Mouse (Mus musculus): Measurements from ENCODE around the gene Ugp2. TPM values are rescaled to one million over a fixed set of nuclear protein-coding genes. Genes with fewer than 3 reads are reported as not detected.

Gene Ugp2
- polyA plus RNA-seq, 1 experiment = 29.9 TPM

DNA sequence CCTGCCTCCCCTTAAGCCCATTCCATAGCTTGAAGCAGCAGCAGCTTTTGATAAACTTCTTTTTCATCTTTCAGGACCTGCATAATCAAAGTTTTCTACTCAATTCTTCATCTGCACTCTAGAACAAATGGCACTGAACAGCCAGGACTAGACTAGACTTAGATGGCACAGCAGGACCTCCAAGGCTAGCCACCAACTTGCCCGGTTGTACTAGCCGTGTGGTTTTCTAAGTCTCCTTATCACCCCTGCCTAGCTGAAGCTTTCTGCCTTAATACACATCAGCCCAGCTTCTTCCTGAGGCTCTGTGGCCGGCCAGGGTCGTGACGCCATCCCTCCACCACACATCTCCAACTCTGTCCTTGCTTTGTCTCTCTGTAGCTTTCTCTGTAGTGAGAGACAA lies 42.9 kb downstream of the Ugp2 start:
- no peaks in the 10 kb centered on the region for H3K27me3 ChIP-seq (ENCODE audit: control insufficient read depth, insufficient read depth, insufficient read length)
- no peak overlapping the region for H3K4me2 ChIP-seq (ENCODE audit: low read depth)
- no peak overlapping the region for H3K4me3 ChIP-seq
- H3K79me2 ChIP-seq (ENCODE audit: control insufficient read depth, insufficient read depth) = no peaks in the 10 kb centered on the region
- no peak for TF ChIP-seq MAX (IDR thresholded peaks at IDR 0.05; ENCODE audit: low read depth)
- peaks cover 51% of the 10 kb centered on the region for H3K36me3 ChIP-seq (ENCODE audit: control insufficient read depth, insufficient read depth)
- no peak overlapping the region for H3ac ChIP-seq (ENCODE audit: control insufficient read depth, insufficient read length)

DNA sequence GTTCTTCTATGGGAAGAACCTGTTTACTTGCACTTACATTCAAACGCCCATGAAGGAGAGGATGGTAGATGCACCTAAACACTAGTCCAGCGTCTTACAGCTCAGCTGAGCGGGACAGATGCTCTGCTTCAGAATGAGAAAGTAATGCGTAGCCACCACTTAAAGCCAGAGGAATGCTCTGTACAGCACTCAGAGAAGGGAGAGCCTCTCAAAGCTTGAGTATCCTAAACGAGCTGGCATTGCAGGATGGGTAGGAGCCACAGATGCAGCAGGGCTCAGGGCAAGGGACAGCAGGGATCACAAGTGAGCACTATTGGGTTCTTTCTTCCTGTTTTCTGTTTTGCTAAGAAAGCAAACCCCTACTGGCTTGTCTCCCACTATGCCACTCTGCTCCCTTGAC lies 43.5 kb downstream of the Ugp2 start:
- no peak overlapping the region for H3ac ChIP-seq (ENCODE audit: control insufficient read depth, insufficient read length)
- H3K27me3 ChIP-seq (ENCODE audit: control insufficient read depth, insufficient read depth, insufficient read length) = no peaks in the 10 kb centered on the region
- TF ChIP-seq MYOD1 (IDR thresholded peaks at IDR 0.05; ENCODE audit: control insufficient read depth in 1 of 3, insufficient read length in 2 of 3, low read depth in 2 of 3) = no peak
- H3K4me3 ChIP-seq = no peak overlapping the region
- H3K36me3 ChIP-seq (ENCODE audit: control insufficient read depth, insufficient read depth) = peaks cover 55% of the 10 kb centered on the region
- H3K79me2 ChIP-seq (ENCODE audit: control insufficient read depth, insufficient read depth) = no peaks in the 10 kb centered on the region
- no peak overlapping the region for H3K4me2 ChIP-seq (ENCODE audit: low read depth)

DNA sequence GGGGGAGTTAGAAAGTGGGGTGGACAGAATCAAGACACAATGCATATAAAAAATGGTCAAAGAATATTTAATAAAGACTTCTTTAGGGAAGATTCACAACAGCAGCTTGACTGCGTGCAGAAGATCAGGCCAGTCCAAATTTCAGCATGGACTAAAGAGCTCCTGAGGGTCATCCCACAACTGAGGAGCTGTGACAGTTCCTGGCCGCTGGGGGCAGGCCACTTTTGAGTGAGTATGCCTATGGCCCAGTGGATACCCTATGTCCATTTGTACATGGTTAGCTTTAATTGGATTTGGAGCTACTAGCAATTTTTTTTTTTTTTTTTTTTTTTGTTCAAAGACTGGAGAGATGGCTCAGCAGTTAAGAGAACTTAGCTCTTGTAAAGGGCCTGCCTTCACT lies 44.2 kb downstream of the Ugp2 start:
- no peak overlapping the region for H3ac ChIP-seq (ENCODE audit: control insufficient read depth, insufficient read length)
- no peak overlapping the region for H3K4me2 ChIP-seq (ENCODE audit: low read depth)
- no peaks in the 10 kb centered on the region for H3K79me2 ChIP-seq (ENCODE audit: control insufficient read depth, insufficient read depth)
- TF ChIP-seq TCF3 (IDR thresholded peaks at IDR 0.05; ENCODE audit: insufficient read length, low read depth) (no peak), SRF (IDR thresholded peaks at IDR 0.05; ENCODE audit: control insufficient read depth, insufficient read length, low read depth) (no peak), POLR2A (IDR thresholded peaks at IDR 0.05; ENCODE audit: insufficient read length, low read depth) (no peak), REST (IDR thresholded peaks at IDR 0.05; ENCODE audit: insufficient read depth, insufficient read length) (no peak), TCF12 (IDR thresholded peaks at IDR 0.05; ENCODE audit: insufficient read depth, poor library complexity, severe bottlenecking) (no peak), E2F4 (IDR thresholded peaks at IDR 0.05; ENCODE audit: insufficient read depth) (no peak), POLR2AphosphoS2 (IDR thresholded peaks at IDR 0.05; ENCODE audit: insufficient read length, low read depth) (no peak)
- H3K36me3 ChIP-seq (ENCODE audit: control insufficient read depth, insufficient read depth) = peaks cover 53% of the 10 kb centered on the region
- no peaks in the 10 kb centered on the region for H3K27me3 ChIP-seq (ENCODE audit: control insufficient read depth, insufficient read depth, insufficient read length)
- H3K4me3 ChIP-seq = no peak overlapping the region

DNA sequence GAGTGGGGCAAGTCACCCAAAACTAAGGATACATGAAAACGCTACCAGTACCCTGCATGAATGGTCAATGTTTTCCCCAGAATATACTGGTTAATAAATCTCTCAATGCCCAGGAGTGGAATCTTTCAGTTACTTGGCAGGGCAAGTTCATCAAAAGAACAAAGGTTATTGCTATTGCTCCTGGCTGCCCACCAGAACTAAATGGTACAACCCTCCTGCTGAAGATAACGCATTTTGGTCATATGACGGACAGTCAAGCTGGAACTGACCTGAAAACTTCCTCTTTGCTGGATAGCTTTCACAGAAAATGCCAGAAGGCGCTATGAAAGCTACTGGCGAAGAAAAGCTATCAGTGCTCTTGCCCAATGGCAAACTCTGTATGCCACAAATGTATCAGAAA lies 45.2 kb downstream of the Ugp2 start:
- Histone ChIP-seq H3K79me2 (ENCODE audit: control insufficient read depth, insufficient read depth) (no peaks in the 10 kb centered on the region), H3K27me3 (ENCODE audit: control insufficient read depth, insufficient read depth, insufficient read length) (no peaks in the 10 kb centered on the region), H3K4me2 (ENCODE audit: low read depth) (no peak overlapping the region), H3K36me3 (ENCODE audit: control insufficient read depth, insufficient read depth) (peaks cover 50% of the 10 kb centered on the region), H3K4me3 (no peak overlapping the region), H3ac (ENCODE audit: control insufficient read depth, insufficient read length) (no peak overlapping the region)
- TF ChIP-seq SRF (IDR thresholded peaks at IDR 0.05; ENCODE audit: control insufficient read depth, insufficient read length, low read depth) (no peak), TCF12 (IDR thresholded peaks at IDR 0.05; ENCODE audit: insufficient read depth, poor library complexity, severe bottlenecking) (no peak), REST (IDR thresholded peaks at IDR 0.05; ENCODE audit: insufficient read depth, insufficient read length) (no peak), USF1 (IDR thresholded peaks at IDR 0.05; ENCODE audit: low read depth) (no peak), POLR2AphosphoS2 (IDR thresholded peaks at IDR 0.05; ENCODE audit: insufficient read length, low read depth) (no peak), MAX (IDR thresholded peaks at IDR 0.05; ENCODE audit: low read depth) (no peak), POLR2A (IDR thresholded peaks at IDR 0.05; ENCODE audit: insufficient read length, low read depth) (no peak), TCF3 (IDR thresholded peaks at IDR 0.05; ENCODE audit: insufficient read length, low read depth) (no peak)

DNA sequence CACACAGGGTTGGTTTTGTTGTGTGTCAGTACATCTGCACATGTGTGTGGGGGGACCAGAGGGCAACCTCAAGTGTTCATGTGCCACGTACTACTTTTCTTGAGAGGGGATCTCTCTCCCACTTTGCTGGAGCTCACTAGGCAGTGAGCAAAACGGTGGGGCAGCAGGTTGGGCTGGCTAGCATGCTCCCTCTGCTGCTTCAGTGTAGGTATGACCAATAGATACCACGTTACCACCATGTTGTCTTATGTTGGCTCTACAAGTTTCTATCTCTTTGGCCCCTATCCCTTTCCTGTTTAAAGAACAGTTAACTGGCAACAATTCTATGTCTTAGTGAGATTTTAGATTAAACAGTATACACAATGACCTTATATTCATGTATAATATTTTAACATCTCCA lies 48.7 kb downstream of the Ugp2 start:
- H3K4me3 ChIP-seq = no peak overlapping the region
- TF ChIP-seq TCF12 (IDR thresholded peaks at IDR 0.05; ENCODE audit: insufficient read depth, poor library complexity, severe bottlenecking) = no peak
- TF ChIP-seq MYOG (IDR thresholded peaks at IDR 0.05; ENCODE audit: control insufficient read depth in 1 of 3, insufficient read depth in 1 of 3, insufficient read length in 2 of 3, low read depth in 2 of 3) = no peak
- no peak for TF ChIP-seq MYOD1 (IDR thresholded peaks at IDR 0.05; ENCODE audit: control insufficient read depth in 1 of 3, insufficient read length in 2 of 3, low read depth in 2 of 3)
- TF ChIP-seq POLR2AphosphoS2 (IDR thresholded peaks at IDR 0.05; ENCODE audit: insufficient read length, low read depth) = peak; percentile 58
- TF ChIP-seq CEBPB (IDR thresholded peaks at IDR 0.05; ENCODE audit: insufficient read depth, poor library complexity, severe bottlenecking) = no peak
- TF ChIP-seq USF1 (IDR thresholded peaks at IDR 0.05; ENCODE audit: low read depth) = no peak
- peaks cover 24% of the 10 kb centered on the region for H3K36me3 ChIP-seq (ENCODE audit: control insufficient read depth, insufficient read depth)
- no peaks in the 10 kb centered on the region for H3K79me2 ChIP-seq (ENCODE audit: control insufficient read depth, insufficient read depth)
- no peaks in the 10 kb centered on the region for H3K27me3 ChIP-seq (ENCODE audit: control insufficient read depth, insufficient read depth, insufficient read length)
- H3K4me2 ChIP-seq (ENCODE audit: low read depth) = no peak overlapping the region
- no peak overlapping the region for H3ac ChIP-seq (ENCODE audit: control insufficient read depth, insufficient read length)

DNA sequence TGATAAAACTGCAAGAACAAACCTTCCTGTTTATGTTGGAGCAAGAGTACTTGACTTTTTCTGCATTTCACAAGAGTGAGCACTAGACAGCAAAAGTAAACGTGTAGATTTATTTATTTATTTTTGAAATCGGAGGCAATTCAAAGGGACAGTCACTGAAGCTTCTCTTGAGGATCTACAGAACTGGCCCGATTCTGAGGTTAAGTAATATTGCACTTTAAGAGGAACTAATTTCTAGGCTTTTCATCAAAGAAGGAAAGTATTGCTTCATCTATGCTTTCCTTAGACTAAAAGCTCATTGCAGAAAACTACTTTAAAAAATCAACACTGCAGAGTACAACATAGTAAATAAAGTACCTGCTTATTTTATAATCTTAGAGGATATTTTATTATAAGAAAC lies 49.4 kb downstream of the Ugp2 start:
- Histone ChIP-seq H3K79me2 (ENCODE audit: control insufficient read depth, insufficient read depth) (no peaks in the 10 kb centered on the region), H3K27me3 (ENCODE audit: control insufficient read depth, insufficient read depth, insufficient read length) (no peaks in the 10 kb centered on the region), H3ac (ENCODE audit: control insufficient read depth, insufficient read length) (no peak overlapping the region), H3K4me2 (ENCODE audit: low read depth) (no peak overlapping the region), H3K4me3 (no peak overlapping the region), H3K36me3 (ENCODE audit: control insufficient read depth, insufficient read depth) (peaks cover 24% of the 10 kb centered on the region)
- TF ChIP-seq USF1 (IDR thresholded peaks at IDR 0.05; ENCODE audit: low read depth) = no peak
- no peak for TF ChIP-seq TCF3 (IDR thresholded peaks at IDR 0.05; ENCODE audit: insufficient read length, low read depth)
- no peak for TF ChIP-seq SRF (IDR thresholded peaks at IDR 0.05; ENCODE audit: control insufficient read depth, insufficient read length, low read depth)
- TF ChIP-seq MYOD1 (IDR thresholded peaks at IDR 0.05; ENCODE audit: control insufficient read depth in 1 of 3, insufficient read length in 2 of 3, low read depth in 2 of 3) = no peak
- TF ChIP-seq REST (IDR thresholded peaks at IDR 0.05; ENCODE audit: insufficient read depth, insufficient read length) = no peak
- TF ChIP-seq E2F4 (IDR thresholded peaks at IDR 0.05; ENCODE audit: insufficient read depth) = no peak
- TF ChIP-seq CEBPB (IDR thresholded peaks at IDR 0.05; ENCODE audit: insufficient read depth, poor library complexity, severe bottlenecking) = no peak
- TF ChIP-seq TCF12 (IDR thresholded peaks at IDR 0.05; ENCODE audit: insufficient read depth, poor library complexity, severe bottlenecking) = no peak
- no peak for TF ChIP-seq POLR2AphosphoS2 (IDR thresholded peaks at IDR 0.05; ENCODE audit: insufficient read length, low read depth)
- TF ChIP-seq POLR2A (IDR thresholded peaks at IDR 0.05; ENCODE audit: insufficient read length, low read depth) = no peak
- TF ChIP-seq MYOG (IDR thresholded peaks at IDR 0.05; ENCODE audit: control insufficient read depth in 1 of 3, insufficient read depth in 1 of 3, insufficient read length in 2 of 3, low read depth in 2 of 3) = no peak
- no peak for TF ChIP-seq MAX (IDR thresholded peaks at IDR 0.05; ENCODE audit: low read depth)
